Mouse (Mus musculus): Measurements from ENCODE around the gene Nav2. TPM values are rescaled to one million over a fixed set of nuclear protein-coding genes. Genes with fewer than 3 reads are reported as not detected.

The Nav2 gene
- polyA plus RNA-seq, 1 experiment, result 32.5 TPM

GRCm38 (mm10) chr7:49544775-49545705 is 636.5 kb downstream of the Nav2 start:
- H3K4me1 ChIP-seq (ENCODE audit: control insufficient read depth, insufficient read depth, low read length), result peaks cover 12% of the 10 kb centered on the region
- WGBS, result 42% methylated on average over 11 of the region's 11 CpGs
- H3K27ac ChIP-seq (ENCODE audit: insufficient read depth, low read length), result no peak overlapping the region
- no peak for TF ChIP-seq CTCF (IDR thresholded peaks at IDR 0.05; ENCODE audit: borderline replicate concordance, insufficient read depth, low read depth, low read length)
- TF ChIP-seq POLR2A (IDR thresholded peaks at IDR 0.05; ENCODE audit: borderline replicate concordance, insufficient read depth, low read length), result no peak
- no peak overlapping the region for H3K4me3 ChIP-seq (replicated peaks; ENCODE audit: insufficient read depth, low read depth, low read length)
- no peaks in the 10 kb centered on the region for H3K27me3 ChIP-seq (ENCODE audit: control insufficient read depth, insufficient read depth, low read length)
- DNase-seq, result no peak

- Histone ChIP-seq H3K27ac (ENCODE audit: insufficient read depth, low read length) (no peak overlapping the region), H3K27me3 (ENCODE audit: control insufficient read depth, insufficient read depth, low read length) (no peaks in the 10 kb centered on the region), H3K4me3 (replicated peaks; ENCODE audit: insufficient read depth, low read depth, low read length) (no peak overlapping the region), H3K4me1 (ENCODE audit: control insufficient read depth, insufficient read depth, low read length) (peaks cover 15% of the 10 kb centered on the region)
- TF ChIP-seq POLR2A (IDR thresholded peaks at IDR 0.05; ENCODE audit: borderline replicate concordance, insufficient read depth, low read length) (no peak), CTCF (IDR thresholded peaks at IDR 0.05; ENCODE audit: borderline replicate concordance, insufficient read depth, low read depth, low read length) (no peak)
- no peak for DNase-seq
- 63% methylated on average over 15 of the region's 15 CpGs for WGBS
These were observed 637.2 kb downstream of the Nav2 start for GRCm38 (mm10) chr7:49545706-49546097.

- DNase-seq, result no peak
- Histone ChIP-seq H3K4me3 (replicated peaks; ENCODE audit: insufficient read depth, low read depth, low read length) (no peak overlapping the region), H3K4me1 (ENCODE audit: control insufficient read depth, insufficient read depth, low read length) (peaks cover 19% of the 10 kb centered on the region), H3K27me3 (ENCODE audit: control insufficient read depth, insufficient read depth, low read length) (no peaks in the 10 kb centered on the region), H3K27ac (ENCODE audit: insufficient read depth, low read length) (no peak overlapping the region)
- no peak for TF ChIP-seq POLR2A (IDR thresholded peaks at IDR 0.05; ENCODE audit: borderline replicate concordance, insufficient read depth, low read length)
- no peak for TF ChIP-seq CTCF (IDR thresholded peaks at IDR 0.05; ENCODE audit: borderline replicate concordance, insufficient read depth, low read depth, low read length)
- WGBS, result 91% methylated on average over 11 of the region's 11 CpGs
These were observed 639.9 kb downstream of the Nav2 start for GRCm38 (mm10) chr7:49548397-49548796.

- TF ChIP-seq POLR2A (IDR thresholded peaks at IDR 0.05; ENCODE audit: borderline replicate concordance, insufficient read depth, low read length) (no peak), CTCF (IDR thresholded peaks at IDR 0.05; ENCODE audit: borderline replicate concordance, insufficient read depth, low read depth, low read length) (no peak)
- peaks cover 20% of the 10 kb centered on the region for H3K4me1 ChIP-seq (ENCODE audit: control insufficient read depth, insufficient read depth, low read length)
- no peaks in the 10 kb centered on the region for H3K27me3 ChIP-seq (ENCODE audit: control insufficient read depth, insufficient read depth, low read length)
- DNase-seq, result no peak
- H3K4me3 ChIP-seq (replicated peaks; ENCODE audit: insufficient read depth, low read depth, low read length), result no peak overlapping the region
- no peak overlapping the region for H3K27ac ChIP-seq (ENCODE audit: insufficient read depth, low read length)
- whole genome bisulfite sequencing, result 36% methylated on average over 11 of the region's 11 CpGs
These were observed 644.9 kb downstream of the Nav2 start for GRCm38 (mm10) chr7:49553236-49553981.

GRCm38 (mm10) chr7:49558240-49558640 is 649.7 kb downstream of the Nav2 start:
- H3K27me3 ChIP-seq (ENCODE audit: control insufficient read depth, insufficient read depth, low read length), result no peaks in the 10 kb centered on the region
- DNase-seq, result peak; percentile 72 to 86
- H3K4me3 ChIP-seq (replicated peaks; ENCODE audit: insufficient read depth, low read depth, low read length), result no peak overlapping the region
- H3K4me1 ChIP-seq (ENCODE audit: control insufficient read depth, insufficient read depth, low read length), result peaks cover 25% of the 10 kb centered on the region
- 8% methylated on average over 12 of the region's 12 CpGs for WGBS
- no peak for TF ChIP-seq POLR2A (IDR thresholded peaks at IDR 0.05; ENCODE audit: borderline replicate concordance, insufficient read depth, low read length)
- no peak for TF ChIP-seq CTCF (IDR thresholded peaks at IDR 0.05; ENCODE audit: borderline replicate concordance, insufficient read depth, low read depth, low read length)
- H3K27ac ChIP-seq (ENCODE audit: insufficient read depth, low read length), result no peak overlapping the region; the same call in 1 of the 2 replicates

GRCm38 (mm10) chr7:49558895-49559294 is 650.4 kb downstream of the Nav2 start:
- DNase-seq, result peak; percentile 51 to 55

GRCm38 (mm10) chr7:49560012-49560411 is 651.5 kb downstream of the Nav2 start:
- H3K4me1 ChIP-seq (ENCODE audit: control insufficient read depth, insufficient read depth, low read length), result peaks cover 26% of the 10 kb centered on the region

More at GRCm38 (mm10) chr7:49558895-49559294, 650.4 kb downstream of the Nav2 start:
- Histone ChIP-seq H3K4me1 (ENCODE audit: control insufficient read depth, insufficient read depth, low read length) (peaks cover 25% of the 10 kb centered on the region), H3K4me3 (replicated peaks; ENCODE audit: insufficient read depth, low read depth, low read length) (no peak overlapping the region), H3K27me3 (ENCODE audit: control insufficient read depth, insufficient read depth, low read length) (no peaks in the 10 kb centered on the region), H3K27ac (ENCODE audit: insufficient read depth, low read length) (no peak overlapping the region)
- TF ChIP-seq POLR2A (IDR thresholded peaks at IDR 0.05; ENCODE audit: borderline replicate concordance, insufficient read depth, low read length) (no peak), CTCF (IDR thresholded peaks at IDR 0.05; ENCODE audit: borderline replicate concordance, insufficient read depth, low read depth, low read length) (no peak)
- WGBS, result 35% methylated on average over 5 of the region's 5 CpGs

More at GRCm38 (mm10) chr7:49560012-49560411, 651.5 kb downstream of the Nav2 start:
- TF ChIP-seq POLR2A (IDR thresholded peaks at IDR 0.05; ENCODE audit: borderline replicate concordance, insufficient read depth, low read length) (no peak), CTCF (IDR thresholded peaks at IDR 0.05; ENCODE audit: borderline replicate concordance, insufficient read depth, low read depth, low read length) (no peak)
- Histone ChIP-seq H3K4me3 (replicated peaks; ENCODE audit: insufficient read depth, low read depth, low read length) (no peak overlapping the region), H3K27ac (ENCODE audit: insufficient read depth, low read length) (no peak overlapping the region), H3K27me3 (ENCODE audit: control insufficient read depth, insufficient read depth, low read length) (no peaks in the 10 kb centered on the region)
- DNase-seq, result no peak
- 88% methylated on average over 4 of the region's 4 CpGs for WGBS

Data from cerebellum, adult 2 months (tissue).